Mouse (Mus musculus) layer of hippocampus, adult 2 months (tissue): ENCODE measurements around the gene Lztr1. TPM values are rescaled to one million over a fixed set of nuclear protein-coding genes. Genes with fewer than 3 reads are reported as not detected.
"Not testable (repeated sequence)": the region's sequence is repeated elsewhere in the genome, so short reads cannot be mapped to it uniquely, and the experiment has no call there.

Source experiments
- DNase-seq, 2 experiments: peaks; one replicate each; pipeline ENCODE4 v3.0.0; 2022; ENCODE audit warnings: low spot score in 2 of 2
- H3K27ac ChIP-seq: fragments of 200-600 bp; 2 replicates; pipeline ENCODE4 v1.8.1; 2022
- H3K4me3 ChIP-seq: fragments of 200-600 bp; 2 replicates; pipeline ENCODE4 v1.8.1; 2022; ENCODE audit warnings: mild to moderate bottlenecking
- CTCF ChIP-seq: fragments of 200-600 bp; conservative IDR thresholded peaks from 2 replicates; pipeline ENCODE4 v1.8.1; 2022; ENCODE audit warnings: antibody characterized with exemption, mild to moderate bottlenecking, moderate library complexity
- total RNA-seq, 2 experiments: library from RNA; stranded (reverse); gene quantifications; 2 replicates each; pipeline ENCODE4 v1.2.3; 2021

Gene Lztr1
- total RNA-seq, 2 experiments from 2014 or later: 186 to 201 TPM

DNA sequence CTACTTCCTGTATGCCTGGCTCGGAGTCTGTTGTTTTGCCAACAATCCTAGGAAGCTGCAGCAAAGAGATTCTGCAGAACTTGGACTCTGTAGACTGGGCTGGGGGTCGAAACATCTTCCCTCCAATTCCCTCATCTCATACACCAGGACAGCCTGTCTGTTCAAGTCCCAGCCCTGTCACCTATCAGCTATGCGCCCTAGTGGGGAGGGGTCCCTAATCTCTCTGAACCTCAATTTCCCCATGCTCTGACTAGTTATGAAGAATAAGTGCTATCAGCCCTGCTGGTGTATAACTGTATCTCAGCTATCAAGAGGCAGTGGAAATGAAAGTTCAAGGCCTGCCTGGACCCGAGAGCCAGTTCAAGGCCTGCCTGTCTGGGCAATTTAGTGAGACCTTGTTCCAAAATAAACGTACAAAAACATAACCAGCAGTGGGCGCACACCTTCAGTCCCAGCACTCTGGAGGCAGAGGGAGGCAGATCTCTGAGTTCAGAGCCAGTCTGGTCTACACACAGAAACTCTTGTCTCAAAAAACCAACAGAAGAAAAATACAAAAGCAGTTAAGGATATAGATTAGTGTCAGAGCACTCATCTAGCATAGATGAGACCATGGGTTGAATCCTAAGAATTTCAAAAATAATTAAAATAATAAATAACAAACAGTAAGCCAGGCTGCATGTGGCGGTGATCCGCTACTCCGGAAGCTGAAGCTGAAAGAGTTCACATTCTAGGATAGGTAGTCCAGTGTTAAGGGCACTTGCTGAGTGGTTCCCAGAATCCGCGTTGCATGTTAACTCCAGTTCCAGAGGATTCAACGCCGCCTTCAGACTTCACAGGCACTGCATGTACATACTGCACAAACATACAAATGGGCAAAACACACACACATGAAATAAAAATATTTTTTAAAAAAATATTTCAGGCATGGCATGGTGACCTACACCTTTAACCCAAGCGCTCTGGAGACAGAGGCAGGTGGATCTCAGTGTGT lies 19.7 kb upstream of the Lztr1 start:
- H3K27ac ChIP-seq: peak overlapping the region; percentile 94
- peak overlapping the region; percentile 69 for H3K4me3 ChIP-seq
- no peak for DNase-seq
- TF ChIP-seq CTCF: peak; percentile 72

DNA sequence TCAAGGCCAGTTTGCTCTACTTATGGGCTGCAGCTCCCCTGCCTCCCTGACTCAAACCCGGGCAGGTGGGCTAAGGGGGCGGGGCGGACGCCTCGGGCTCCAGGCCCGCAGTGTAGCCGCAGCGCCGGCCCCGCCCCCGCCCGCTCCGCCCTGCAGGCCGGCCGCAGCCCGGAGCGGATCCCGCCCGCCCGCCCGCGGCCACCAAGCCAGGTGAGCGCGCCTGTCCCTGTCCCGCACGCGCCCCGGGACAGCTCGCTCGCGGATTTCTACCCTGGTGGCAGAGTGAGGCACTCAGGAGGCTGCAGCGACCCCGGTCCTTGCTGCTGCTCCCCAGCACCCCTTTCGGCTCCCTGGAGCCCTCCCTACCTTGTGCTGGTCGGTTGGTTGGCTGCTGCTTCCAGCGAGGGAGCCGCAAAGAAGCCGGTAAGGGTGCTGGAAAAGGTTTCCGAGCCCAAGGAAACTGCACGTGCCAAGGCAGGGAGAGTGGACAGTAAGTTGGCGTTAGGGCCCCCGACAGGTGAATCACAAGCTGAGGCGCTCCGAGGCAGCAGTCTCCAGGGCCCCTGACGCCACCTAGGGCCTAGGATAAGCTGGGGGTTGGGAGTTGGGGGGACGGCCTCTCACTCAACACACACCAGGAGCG lies 18.9 kb upstream of the Lztr1 start, which contains the start of gene Aifm3:
Gene Aifm3, plus strand, starts transcription at position 143 of the 643 bp plus-strand sequence.
- H3K27ac ChIP-seq: peak within 1 kb of the TSS; percentile 94
- TF ChIP-seq CTCF: 0 out of 2 replicates have a peak, but pooled peaks have one; percentile 14
- DNase-seq: no peak
- peak within 1 kb of the TSS; percentile 69 for H3K4me3 ChIP-seq

GRCm38 (mm10) chr16:17491154-17491553 lies 17.3 kb upstream of the Lztr1 start:
- TF ChIP-seq CTCF: no peak
- DNase-seq: peak; percentile 46 to 50
- no peak overlapping the region; the same call in 1 of the 2 replicates for H3K4me3 ChIP-seq
- peak overlapping the region; percentile 94 for H3K27ac ChIP-seq

- Histone ChIP-seq H3K27ac (peak overlapping the region; percentile 94), H3K4me3 (no peak overlapping the region; the same call in 1 of the 2 replicates)
- TF ChIP-seq CTCF: no peak
- DNase-seq: no peak
Measured at GRCm38 (mm10) chr16:17491896-17492561, 16.5 kb upstream of the Lztr1 start.

DNA sequence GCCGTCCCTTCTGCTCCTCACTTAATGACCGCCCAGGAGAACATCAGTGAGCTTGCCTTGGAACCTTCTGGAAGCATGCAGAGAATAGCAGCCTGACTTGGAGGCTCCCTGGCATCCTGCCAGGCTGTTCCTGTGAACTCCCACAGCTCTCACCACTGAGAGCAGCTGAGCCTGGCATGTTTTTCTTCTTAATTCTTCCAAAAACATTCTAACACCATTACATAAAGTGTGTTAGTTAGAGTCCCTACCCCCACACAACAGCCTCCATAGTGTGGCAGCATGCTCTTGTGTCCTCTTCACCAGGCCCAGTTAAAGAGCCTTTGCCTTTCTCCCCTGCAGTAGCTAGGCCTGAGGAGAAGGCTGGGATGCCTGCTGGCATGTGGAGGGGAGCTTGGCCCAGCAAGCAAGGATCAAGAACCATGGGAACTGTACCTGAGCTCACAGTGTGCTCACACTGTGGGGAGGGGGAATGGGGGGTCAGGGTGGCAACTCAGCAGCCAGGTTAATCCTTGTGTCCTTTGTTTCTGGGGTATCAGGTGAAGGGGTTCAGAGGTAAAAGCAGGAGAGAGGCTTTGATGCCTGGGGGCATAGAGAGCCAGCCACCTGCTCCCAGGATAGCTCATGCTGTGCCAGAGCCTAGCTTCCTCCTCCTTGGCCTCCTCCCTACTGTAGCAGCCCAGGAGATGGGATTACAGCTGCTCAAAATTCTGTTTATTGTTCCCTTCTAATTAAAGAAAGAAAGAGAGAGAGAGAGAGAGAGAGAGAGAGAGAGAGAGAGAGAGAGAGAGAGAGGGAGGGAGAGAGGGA lies 11.8 kb upstream of the Lztr1 start:
- peak; percentile 84 for DNase-seq
- no peak for TF ChIP-seq CTCF
- H3K27ac ChIP-seq: peak overlapping the region; percentile 94
- no peak overlapping the region for H3K4me3 ChIP-seq

GRCm38 (mm10) chr16:17499249-17499883 lies 9.1 kb upstream of the Lztr1 start:
- peak overlapping the region; percentile 39; the same call in 1 of the 2 replicates for H3K27ac ChIP-seq
- no peak overlapping the region for H3K4me3 ChIP-seq
- TF ChIP-seq CTCF: no peak
- no peak for DNase-seq

- no peak for DNase-seq
- no peak overlapping the region for H3K4me3 ChIP-seq
- TF ChIP-seq CTCF: no peak
- no peak overlapping the region for H3K27ac ChIP-seq
Measured at GRCm38 (mm10) chr16:17502681-17503080, 5.8 kb upstream of the Lztr1 start.

- no peak overlapping the region for H3K27ac ChIP-seq
- H3K4me3 ChIP-seq: no peak overlapping the region
- no peak for TF ChIP-seq CTCF
- no peak for DNase-seq
Measured at GRCm38 (mm10) chr16:17507018-17507552, 1.4 kb upstream of the Lztr1 start.

GRCm38 (mm10) chr16:17508031-17508430 lies 457 bp upstream of the Lztr1 start:
- H3K27ac ChIP-seq: peak overlapping the region; percentile 93
- DNase-seq: not testable (repeated sequence)
- peak; percentile 51 for TF ChIP-seq CTCF
- peak overlapping the region; percentile 82 for H3K4me3 ChIP-seq

- no peak for DNase-seq
- H3K4me3 ChIP-seq: peak overlapping the region; percentile 82
- TF ChIP-seq CTCF: no peak
- H3K27ac ChIP-seq: peak overlapping the region; percentile 93
Measured at GRCm38 (mm10) chr16:17509240-17509597, 731 bp downstream of the Lztr1 start.

DNA sequence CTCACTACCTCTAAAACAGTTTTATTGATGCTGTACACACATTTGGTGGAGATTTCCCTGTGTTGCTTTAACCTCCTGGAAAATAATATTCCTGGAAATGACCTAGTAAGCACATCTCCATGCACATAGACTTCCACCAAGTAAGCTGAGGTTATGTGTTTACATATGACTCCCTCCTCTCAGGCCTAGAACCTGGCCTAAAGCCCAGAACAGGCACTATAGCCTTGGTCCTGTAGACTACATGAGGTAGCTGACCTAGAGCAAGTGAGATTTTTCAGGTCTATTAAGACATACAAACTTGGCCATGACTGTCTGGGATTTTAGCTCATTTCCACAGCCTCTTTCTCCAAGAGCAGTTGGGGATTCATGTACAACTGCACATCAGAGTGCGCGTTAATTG lies 1.7 kb downstream of the Lztr1 start:
- DNase-seq: no peak
- peak overlapping the region; percentile 93; the same call in 1 of the 2 replicates for H3K27ac ChIP-seq
- TF ChIP-seq CTCF: no peak
- H3K4me3 ChIP-seq: peak overlapping the region; percentile 82
